Mouse (Mus musculus) stomach, embryonic 15.5 days (tissue): ENCODE data around the gene Agap3. TPM values are rescaled to one million over a fixed set of nuclear protein-coding genes. Genes with fewer than 3 reads are reported as not detected.

Source experiments
- ATAC-seq: fragments of 200-750 bp; cut with Nextera tagmentation; 2 replicates; pipeline ENCODE4 v1.8.0; 2017; ENCODE audit warnings: low read depth, moderate number of reproducible peaks, moderate TSS enrichment; ENCODE audit not compliant: insufficient read depth, low FRiP score
- H3K27ac ChIP-seq: fragments of 300-500 bp; sonication (generic); 2 replicates; pipeline ENCODE4 v1.5.1; 2015; ENCODE audit warnings: mild to moderate bottlenecking, inconsistent platforms
- H3K27me3 ChIP-seq: fragments of 300-500 bp; sonication (generic); replicated peaks from 2 replicates; pipeline ENCODE4 v1.6.1; 2015; ENCODE audit warnings: inconsistent platforms
- H3K36me3 ChIP-seq: fragments of 300-500 bp; sonication (generic); 2 replicates; pipeline ENCODE4 v1.6.1; 2015; ENCODE audit warnings: inconsistent platforms
- H3K4me1 ChIP-seq: fragments of 300-500 bp; sonication (generic); 2 replicates; pipeline ENCODE4 v1.6.1; 2015; ENCODE audit warnings: inconsistent platforms
- H3K4me2 ChIP-seq: fragments of 300-500 bp; sonication (generic); 2 replicates; pipeline ENCODE4 v1.6.1; 2015; ENCODE audit warnings: mild to moderate bottlenecking, inconsistent platforms
- H3K4me3 ChIP-seq: fragments of 300-500 bp; sonication (generic); replicated peaks from 2 replicates; pipeline ENCODE4 v1.5.1; 2015; ENCODE audit warnings: inconsistent platforms
- H3K9ac ChIP-seq: fragments of 300-500 bp; sonication (generic); 2 replicates; pipeline ENCODE4 v1.6.1; 2015; ENCODE audit warnings: inconsistent platforms
- H3K9me3 ChIP-seq: fragments of 300-500 bp; sonication (generic); 2 replicates; pipeline ENCODE4 v1.6.1; 2016; ENCODE audit warnings: inconsistent platforms
- WGBS: fragments of 180-500 bp; shearing (Covaris S2); methylation state at CpG from one replicate; pipeline ENCODE4 v1.1.7; 2015; 5-methylcytosine and 5-hydroxymethylcytosine counted together
- polyA plus RNA-seq: library from polyadenylated mRNA; unstranded; fragments of >200 nt; fragmentation: Nextera tagmentation; extraction: Ambion mirVana; gene quantifications from 2 replicates; pipeline ENCODE4 v1.2.1, GENCODE M21; 2015

Agap3 gene
- polyA plus RNA-seq, 1 experiment from 2014 or later = 35.9 TPM

- H3K9me3 ChIP-seq = no peaks in the 10 kb centered on the region
- no peak overlapping the region for H3K27ac ChIP-seq
- WGBS = 70% methylated on average over 4 of the region's 4 CpGs
- H3K9ac ChIP-seq = no peak overlapping the region
- H3K4me2 ChIP-seq = no peak overlapping the region
- H3K36me3 ChIP-seq = peaks cover 38% of the 10 kb centered on the region
- no peak overlapping the region for H3K4me3 ChIP-seq
- peaks cover 6% of the 10 kb centered on the region; the same call in 1 of the 2 replicates for H3K4me1 ChIP-seq
- no peak for ATAC-seq
- H3K27me3 ChIP-seq = peaks cover 17% of the 10 kb centered on the region; the same call in 1 of the 2 replicates
These were observed 50.8 kb downstream of the Agap3 start for GRCm38 (mm10) chr5:24502786-24503185.

DNA sequence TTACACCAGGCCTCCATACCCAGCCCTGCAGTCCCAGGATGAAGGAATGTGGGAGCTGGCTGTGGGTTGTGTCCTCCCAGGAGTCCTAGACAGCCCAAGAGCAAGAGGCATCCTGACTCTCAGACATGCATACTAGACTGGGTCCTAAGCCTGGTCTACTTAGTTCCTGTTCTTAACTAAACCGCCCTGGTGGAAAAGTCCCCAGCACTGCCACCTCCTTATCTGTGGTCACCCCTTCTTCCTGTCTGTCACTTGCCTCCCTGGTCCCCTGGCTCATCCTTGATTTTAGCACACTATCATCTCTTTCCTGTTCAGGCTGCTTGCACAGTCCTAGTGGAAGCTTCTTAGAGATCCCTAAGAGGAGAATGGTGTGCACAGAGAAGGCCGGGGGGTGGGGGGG, 53.5 kb downstream of the Agap3 start:
- Histone ChIP-seq H3K4me3 (no peak overlapping the region), H3K27ac (no peak overlapping the region), H3K27me3 (peaks cover 17% of the 10 kb centered on the region; the same call in 1 of the 2 replicates), H3K9me3 (no peaks in the 10 kb centered on the region), H3K36me3 (peaks cover 17% of the 10 kb centered on the region), H3K4me2 (no peak overlapping the region), H3K4me1 (peaks cover 6% of the 10 kb centered on the region; the same call in 1 of the 2 replicates), H3K9ac (no peak overlapping the region)
- ATAC-seq = no peak
- 66% methylated on average over 2 of the region's 2 CpGs for WGBS

DNA sequence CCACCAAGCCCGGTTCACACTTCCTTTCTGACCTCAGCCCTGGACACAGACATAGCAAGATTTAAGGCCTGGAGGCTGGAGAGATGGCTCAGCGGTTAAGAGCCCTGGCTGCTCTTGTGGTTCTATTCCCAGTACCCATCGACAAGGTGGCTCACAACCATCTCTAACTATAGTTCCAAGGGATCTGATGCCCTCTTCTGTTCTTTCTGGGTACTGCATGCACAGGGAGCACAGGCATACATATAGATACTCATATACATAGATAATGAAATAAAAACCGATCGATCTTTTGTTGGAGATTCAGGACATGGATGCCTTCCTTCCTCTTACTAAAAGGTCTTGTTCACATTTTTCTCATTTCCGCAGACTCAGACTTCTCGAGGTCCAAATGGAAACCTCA, 56.4 kb downstream of the Agap3 start:
- peaks cover 10% of the 10 kb centered on the region; the same call in 1 of the 2 replicates for H3K4me1 ChIP-seq
- H3K4me2 ChIP-seq = no peak overlapping the region
- H3K4me3 ChIP-seq = no peak overlapping the region
- 90% methylated on average over 7 of the region's 7 CpGs for WGBS
- ATAC-seq = no peak
- no peak overlapping the region for H3K27ac ChIP-seq
- no peaks in the 10 kb centered on the region for H3K9me3 ChIP-seq
- H3K36me3 ChIP-seq = no peaks in the 10 kb centered on the region
- H3K9ac ChIP-seq = no peak overlapping the region
- H3K27me3 ChIP-seq = peaks cover 17% of the 10 kb centered on the region; the same call in 1 of the 2 replicates

GRCm38 (mm10) chr5:24510635-24511034, 58.7 kb downstream of the Agap3 start:
- H3K9ac ChIP-seq = no peak overlapping the region
- H3K27me3 ChIP-seq = no peaks in the 10 kb centered on the region
- H3K4me1 ChIP-seq = 0 out of 2 replicates have a peak, but pooled peaks cover 4% of the 10 kb centered on the region
- WGBS = 37% methylated on average over 11 of the region's 11 CpGs
- ATAC-seq = no peak
- no peaks in the 10 kb centered on the region for H3K9me3 ChIP-seq
- no peaks in the 10 kb centered on the region for H3K36me3 ChIP-seq
- H3K4me3 ChIP-seq = no peak overlapping the region
- no peak overlapping the region for H3K4me2 ChIP-seq
- no peak overlapping the region for H3K27ac ChIP-seq

DNA sequence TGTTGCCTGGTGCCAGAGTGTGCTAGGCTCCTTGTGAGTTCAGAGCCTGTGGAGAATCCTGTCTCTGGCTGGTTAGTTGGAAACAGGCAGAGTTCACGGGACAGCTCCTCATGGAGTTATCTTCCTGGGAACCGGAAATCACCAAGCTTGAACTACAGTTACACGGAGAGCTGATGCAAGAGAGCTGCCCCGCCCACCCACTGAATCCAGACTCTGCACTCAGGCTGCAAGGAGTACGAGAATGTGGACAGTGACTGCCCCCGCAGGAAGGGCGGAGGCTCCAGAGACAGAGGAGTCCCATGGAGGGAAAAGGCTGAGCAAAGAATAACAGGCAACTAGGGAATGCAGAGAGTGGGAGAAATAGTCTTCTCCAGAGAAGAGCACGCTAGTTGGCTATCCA, 60.3 kb downstream of the Agap3 start:
- no peak overlapping the region for H3K4me2 ChIP-seq
- H3K27me3 ChIP-seq = peaks cover under 1% of the 10 kb centered on the region; the same call in 1 of the 2 replicates
- 0 out of 2 replicates have a peak, but pooled peaks cover 4% of the 10 kb centered on the region for H3K4me1 ChIP-seq
- no peak overlapping the region for H3K27ac ChIP-seq
- H3K9ac ChIP-seq = no peak overlapping the region
- H3K36me3 ChIP-seq = no peaks in the 10 kb centered on the region
- WGBS = 38% methylated on average over 8 of the region's 8 CpGs
- no peak overlapping the region for H3K4me3 ChIP-seq
- no peaks in the 10 kb centered on the region for H3K9me3 ChIP-seq
- ATAC-seq = peak; percentile 63; the same call in 1 of the 2 replicates

- H3K4me1 ChIP-seq = peaks cover 6% of the 10 kb centered on the region
- H3K27me3 ChIP-seq = peaks cover 58% of the 10 kb centered on the region
- no peak overlapping the region for H3K9ac ChIP-seq
- no peaks in the 10 kb centered on the region for H3K9me3 ChIP-seq
- H3K4me3 ChIP-seq = no peak overlapping the region
- H3K4me2 ChIP-seq = no peak overlapping the region
- H3K36me3 ChIP-seq = no peaks in the 10 kb centered on the region
- ATAC-seq = no peak
- WGBS = 52% methylated on average over 8 of the region's 8 CpGs
- H3K27ac ChIP-seq = no peak overlapping the region
These were observed 69.4 kb downstream of the Agap3 start for GRCm38 (mm10) chr5:24521366-24521765.

- Histone ChIP-seq H3K27ac (no peak overlapping the region), H3K36me3 (no peaks in the 10 kb centered on the region), H3K9me3 (no peaks in the 10 kb centered on the region), H3K27me3 (peaks cover 78% of the 10 kb centered on the region), H3K4me3 (no peak overlapping the region), H3K4me1 (peaks cover 15% of the 10 kb centered on the region), H3K9ac (no peak overlapping the region), H3K4me2 (no peak overlapping the region)
- ATAC-seq = no peak
- WGBS = 48% methylated on average over 8 of the region's 8 CpGs
These were observed 71.8 kb downstream of the Agap3 start for GRCm38 (mm10) chr5:24523806-24524205.

DNA sequence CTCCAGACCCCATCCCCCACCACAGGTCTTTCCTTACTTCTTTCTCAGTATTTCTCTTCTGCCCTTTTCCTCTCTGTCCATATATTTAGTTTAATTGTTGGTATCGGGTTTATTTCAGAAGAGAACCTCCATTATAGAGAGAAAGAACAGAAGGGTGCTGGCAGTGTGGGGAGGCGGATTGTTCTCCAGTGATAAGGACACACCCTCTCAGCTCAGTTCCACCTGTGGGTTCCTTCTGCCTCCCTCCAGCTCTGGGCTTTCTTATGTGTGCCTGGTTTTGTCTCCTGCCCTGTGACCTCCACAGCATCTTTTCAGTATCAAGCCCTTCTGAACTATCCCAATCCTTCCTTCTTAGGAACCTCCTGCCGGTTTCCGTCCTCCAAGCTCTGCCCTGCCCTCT, 72.5 kb downstream of the Agap3 start:
- no peak for ATAC-seq
- 22% methylated on average over 4 of the region's 4 CpGs for WGBS
- H3K27me3 ChIP-seq = peaks cover 81% of the 10 kb centered on the region
- H3K4me1 ChIP-seq = peaks cover 15% of the 10 kb centered on the region
- H3K9ac ChIP-seq = no peak overlapping the region
- H3K4me3 ChIP-seq = no peak overlapping the region
- no peaks in the 10 kb centered on the region for H3K36me3 ChIP-seq
- no peak overlapping the region for H3K27ac ChIP-seq
- no peak overlapping the region for H3K4me2 ChIP-seq
- no peaks in the 10 kb centered on the region for H3K9me3 ChIP-seq

DNA sequence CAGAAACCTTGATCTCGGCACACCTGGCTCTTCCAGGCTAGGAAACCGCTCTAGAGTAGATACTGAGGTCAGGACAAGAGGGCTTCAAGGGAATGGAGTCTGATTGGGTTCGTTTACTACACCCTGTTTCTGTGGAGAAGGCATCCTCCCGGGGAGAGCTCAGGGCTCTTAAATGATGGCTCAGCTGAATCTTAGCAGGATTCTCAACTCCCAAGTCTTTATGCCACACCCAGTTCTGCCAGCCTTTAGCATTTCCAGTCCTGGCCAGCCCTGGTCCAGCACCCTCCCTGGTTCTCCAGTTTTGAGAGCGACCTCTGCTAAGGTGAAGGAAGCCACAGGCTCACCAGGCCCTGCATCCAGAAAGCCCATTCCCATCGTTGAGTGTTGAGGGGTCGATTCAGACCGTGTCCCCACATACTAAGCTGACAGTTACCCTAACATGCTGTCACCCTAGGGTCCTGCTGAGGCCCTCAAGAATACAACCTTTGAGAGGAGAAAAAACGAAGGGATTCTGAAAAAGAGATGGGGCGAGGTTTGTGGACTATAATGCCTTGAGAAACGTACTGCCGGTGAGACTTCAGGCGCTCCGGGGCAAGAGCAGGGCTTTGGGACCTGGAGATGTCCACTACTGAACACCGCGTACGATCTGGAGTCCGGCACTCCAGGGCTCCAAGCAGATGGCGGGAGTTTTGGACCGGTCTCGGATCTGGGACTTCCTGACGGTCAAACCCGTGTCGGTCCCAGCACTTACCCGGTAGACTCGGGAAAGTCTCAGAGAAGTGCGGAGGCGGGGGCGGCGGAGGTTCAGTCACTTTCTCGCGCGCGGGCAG, 73.6 kb downstream of the Agap3 start:
- no peaks in the 10 kb centered on the region for H3K9me3 ChIP-seq
- no peaks in the 10 kb centered on the region for H3K36me3 ChIP-seq
- 4% methylated on average over 34 of the region's 34 CpGs for WGBS
- peak overlapping the region; percentile 40 for H3K4me3 ChIP-seq
- H3K4me1 ChIP-seq = peaks cover 15% of the 10 kb centered on the region
- peaks cover 85% of the 10 kb centered on the region for H3K27me3 ChIP-seq
- H3K4me2 ChIP-seq = peak overlapping the region; percentile 90
- no peak overlapping the region for H3K9ac ChIP-seq
- no peak for ATAC-seq
- H3K27ac ChIP-seq = no peak overlapping the region

- peak; percentile 11; the same call in 1 of the 2 replicates for ATAC-seq
- Histone ChIP-seq H3K9ac (no peak overlapping the region; the same call in 1 of the 2 replicates), H3K9me3 (no peaks in the 10 kb centered on the region), H3K4me3 (peak overlapping the region; percentile 40), H3K4me1 (peaks cover 15% of the 10 kb centered on the region), H3K27ac (no peak overlapping the region), H3K4me2 (peak overlapping the region; percentile 90), H3K36me3 (no peaks in the 10 kb centered on the region), H3K27me3 (peaks cover 83% of the 10 kb centered on the region)
- WGBS = under 1% methylated on average over 79 of the region's 109 CpGs
These were observed 74.4 kb downstream of the Agap3 start for GRCm38 (mm10) chr5:24526190-24526888.

GRCm38 (mm10) chr5:24526889-24527230, 74.9 kb downstream of the Agap3 start, which contains the start of gene Gbx1:
Gbx1 (minus strand) TSS chr5:24527202.
- Histone ChIP-seq H3K4me1 (peaks cover 15% of the 10 kb centered on the region), H3K27me3 (peaks cover 78% of the 10 kb centered on the region), H3K9me3 (no peaks in the 10 kb centered on the region), H3K4me3 (peak within 1 kb of the TSS; percentile 40), H3K9ac (no peak within 1 kb of the TSS; the same call in 1 of the 2 replicates), H3K36me3 (no peaks in the 10 kb centered on the region), H3K4me2 (peak within 1 kb of the TSS; percentile 90), H3K27ac (no peak within 1 kb of the TSS)
- WGBS = under 1% methylated on average over 35 of the region's 49 CpGs
- ATAC-seq = peak; percentile 61; the same call in 1 of the 2 replicates

- H3K27me3 ChIP-seq = peaks cover 73% of the 10 kb centered on the region
- WGBS = 15% methylated on average over 6 of the region's 6 CpGs
- no peak overlapping the region for H3K9ac ChIP-seq
These were observed 75.8 kb downstream of the Agap3 start for GRCm38 (mm10) chr5:24527780-24528179.

More at GRCm38 (mm10) chr5:24527780-24528179, 75.8 kb downstream of the Agap3 start:
- Histone ChIP-seq H3K4me3 (no peak overlapping the region), H3K27ac (no peak overlapping the region), H3K36me3 (no peaks in the 10 kb centered on the region), H3K4me2 (no peak overlapping the region), H3K4me1 (peaks cover 15% of the 10 kb centered on the region), H3K9me3 (no peaks in the 10 kb centered on the region)
- no peak for ATAC-seq
